Mouse (Mus musculus): ENCODE measurements around the gene A630001G21Rik.

DNA sequence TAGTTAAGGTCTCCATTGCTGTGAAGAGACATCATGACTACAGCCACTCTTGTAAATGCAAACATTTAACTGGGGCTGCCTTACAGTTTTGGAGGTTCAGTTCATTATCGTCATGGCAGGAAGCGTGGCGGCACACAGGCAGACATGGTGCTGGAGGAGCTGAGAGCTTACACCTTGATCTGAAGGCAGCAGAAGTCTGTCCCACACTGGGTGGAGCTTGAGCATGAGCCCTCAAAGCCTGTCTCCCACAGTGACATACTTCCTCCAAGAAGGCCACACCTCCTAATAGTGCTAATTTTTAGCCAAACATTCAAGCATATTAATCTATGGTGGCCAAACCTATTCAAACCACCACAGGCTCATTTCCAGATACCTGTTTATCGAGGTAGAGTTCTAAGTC, at the start of gene A630001G21Rik:
- no peak for TF ChIP-seq POLR2A (IDR thresholded peaks at IDR 0.05; ENCODE audit: low read depth, low read length)
- no peak for TF ChIP-seq CTCF (conservative IDR thresholded peaks at IDR 0.05; ENCODE audit: insufficient read depth, insufficient read length, low read depth, low read length)

Data from kidney, adult 2 months (tissue).